ENCODE assay signal across 24 mouse cellular contexts in genomic region chr1:86268492-86269189, GRCm38 (mm10). TPM values are rescaled to one million over a fixed set of nuclear protein-coding genes. Genes with fewer than 3 reads are reported as not detected.
DNase-seq lines count a peak whose midpoint lies in the region; ATAC-seq lines count a peak whose summit lies in the region.
"Had no signal": no experiment of that assay in that cellular context is flagged by ENCODE, and none has a peak within 500 bp of the region (broad histone marks: within the 10 kb centered on the region; RNA-seq: fewer than 3 reads in every experiment).

No protein-coding gene starts in this region.

- H3K27me3 ChIP-seq in liver, embryonic 16.5 days (ENCODE audit: control insufficient read depth, insufficient read depth, low read depth, low read length): no peaks in the 10 kb centered on the region
- H3K27me3 ChIP-seq: embryonic facial prominence, embryonic 13.5 days; heart, embryonic 15.5 days; hindbrain, embryonic 15.5 days; limb, embryonic 12.5 days; lung, embryonic 15.5 days; midbrain, embryonic 13.5 days; neural tube, embryonic 13.5 days had no signal

- H3K4me2 ChIP-seq in liver, embryonic 16.5 days (ENCODE audit: low read depth, low read length): no peak overlapping the region
- H3K4me2 ChIP-seq: embryonic facial prominence, embryonic 13.5 days; heart, embryonic 15.5 days; hindbrain, embryonic 15.5 days; limb, embryonic 12.5 days; lung, embryonic 15.5 days; midbrain, embryonic 13.5 days; neural tube, embryonic 13.5 days had no signal

- peak overlapping the region; percentile 33; the same call in 1 of the 2 replicates for H3K27ac ChIP-seq in liver, embryonic 16.5 days (ENCODE audit: low read length)
- H3K27ac ChIP-seq: embryonic facial prominence, embryonic 13.5 days; heart, embryonic 15.5 days; hindbrain, embryonic 15.5 days; limb, embryonic 12.5 days; lung, embryonic 15.5 days; midbrain, embryonic 13.5 days; neural tube, embryonic 13.5 days had no signal

- H3K4me1 ChIP-seq in liver, embryonic 16.5 days (ENCODE audit: control insufficient read depth, low read depth, low read length): peaks cover 14% of the 10 kb centered on the region
- H3K4me1 ChIP-seq: embryonic facial prominence, embryonic 13.5 days; hindbrain, embryonic 15.5 days; limb, embryonic 12.5 days; lung, embryonic 15.5 days; midbrain, embryonic 13.5 days; neural tube, embryonic 13.5 days had no signal

- H3K36me3 ChIP-seq in liver, embryonic 16.5 days (ENCODE audit: control insufficient read depth, insufficient read depth): no peaks in the 10 kb centered on the region
- H3K36me3 ChIP-seq: embryonic facial prominence, embryonic 13.5 days; heart, embryonic 15.5 days; hindbrain, embryonic 15.5 days; limb, embryonic 12.5 days; lung, embryonic 15.5 days; midbrain, embryonic 13.5 days; neural tube, embryonic 13.5 days had no signal

- H3K4me3 ChIP-seq in liver, embryonic 16.5 days (ENCODE audit: low read depth, low read length): no peak overlapping the region
- H3K4me3 ChIP-seq: embryonic facial prominence, embryonic 13.5 days; heart, embryonic 15.5 days; hindbrain, embryonic 15.5 days; limb, embryonic 12.5 days; lung, embryonic 15.5 days; midbrain, embryonic 13.5 days; neural tube, embryonic 13.5 days had no signal

- peak; percentile 44; the same call in 1 of the 2 replicates for ATAC-seq in erythroid progenitor cell, adult 5-6 weeks (replicated peaks; ENCODE audit: low FRiP score, poor library complexity, severe bottlenecking)
- ATAC-seq in liver, embryonic 16.5 days (ENCODE audit: low read depth): peak; percentile 73
- ATAC-seq: forebrain, postnatal 0 days; midbrain, embryonic 13.5 days had no signal

- no peaks in the 10 kb centered on the region for H3K9me3 ChIP-seq in liver, embryonic 16.5 days (replicated peaks; ENCODE audit: control insufficient read depth, low read length)
- H3K9me3 ChIP-seq: embryonic facial prominence, embryonic 13.5 days; heart, embryonic 15.5 days; hindbrain, embryonic 15.5 days; limb, embryonic 12.5 days; lung, embryonic 15.5 days; midbrain, embryonic 13.5 days; neural tube, embryonic 13.5 days had no signal

- WGBS in liver, embryonic 16.5 days (ENCODE audit: insufficient replicate concordance): 33% methylated on average over 9 of the region's 9 CpGs

- DNase-seq in 416B (ENCODE audit: low read depth) (peak; percentile 32), NIH3T3 (ENCODE audit: low read depth) (peak; percentile 38)
- DNase-seq in kidney, postnatal 36 days: no peak
- DNase-seq in cerebellum, adult 9-11 months: no peak
- no peak for DNase-seq in kidney, postnatal 10 days
- DNase-seq in testis, postnatal 14 days (ENCODE audit: low spot score): no peak
- DNase-seq: adrenal gland, postnatal 25 days; cerebellum, adult 2 months; forebrain, postnatal 0 days; gastrocnemius, postnatal 36 days; heart, postnatal 4 days; kidney, adult 11 months; kidney, postnatal 14 days; lung, postnatal 4 days; thymus, postnatal 25 days had no signal

- H3K9ac ChIP-seq in liver, embryonic 16.5 days (ENCODE audit: low read depth, low read length): no peak overlapping the region
- H3K9ac ChIP-seq: embryonic facial prominence, embryonic 13.5 days; forebrain, postnatal 0 days; heart, embryonic 15.5 days; hindbrain, embryonic 15.5 days; limb, embryonic 12.5 days; lung, embryonic 15.5 days; midbrain, embryonic 13.5 days; neural tube, embryonic 13.5 days had no signal

RNA-seq across cellular contexts. Expression of gene B3gnt7, which starts 34.0 kb away (rescaled TPM):
- 1.4 TPM in 1 of 2 replicates, not detected in the other for total RNA-seq in erythroid progenitor cell, adult 5-6 weeks (2015; ENCODE audit: low replicate concordance)
- not detected in 2 replicates for total RNA-seq in erythroid progenitor cell, adult 5-6 weeks (2017; ENCODE audit: low replicate concordance)
- polyA plus RNA-seq in liver, embryonic 16.5 days (2015; fragmentation: Nextera tagmentation; extraction: Ambion mirVana): 0.65 and 0.68 TPM in 2 replicates
- total RNA-seq: gastrocnemius, postnatal 36 days had no signal

Comparison
In these comparisons a context has a peak if more than half of its experiments do, and no peak if none do; other contexts are left out.
1. DNase-seq: peak in 416B (single experiment) and NIH3T3 (single experiment); none in kidney, postnatal 36 days (0 of 2), cerebellum, adult 9-11 months (single experiment), kidney, postnatal 10 days (single experiment) and testis, postnatal 14 days (single experiment).